Comparison of ENCODE assay signal across 38 mouse cellular contexts in genomic region chr2:172261441-172261840, GRCm38 (mm10). TPM values are rescaled to one million over a fixed set of nuclear protein-coding genes. Genes with fewer than 3 reads are reported as not detected.
A peak's percentile ranks its signal among the peaks of the same experiment; 100 is the strongest.
DNase-seq lines count a peak whose midpoint lies in the region; ATAC-seq and TF ChIP-seq lines count a peak whose summit lies in the region.
"Had no signal": no experiment of that assay in that cellular context is flagged by ENCODE, and none has a peak within 500 bp of the region (broad histone marks: within the 10 kb centered on the region; RNA-seq: fewer than 3 reads in every experiment).

No protein-coding gene starts in this region.

- no peaks in the 10 kb centered on the region for H3K9me3 ChIP-seq in heart, embryonic 12.5 days (replicated peaks)
- H3K9me3 ChIP-seq in liver, embryonic 15.5 days (replicated peaks): no peaks in the 10 kb centered on the region
- H3K9me3 ChIP-seq: forebrain, embryonic 10.5 days; heart, embryonic 15.5 days; hindbrain, embryonic 12.5 days; intestine, embryonic 15.5 days; limb, embryonic 10.5 days; limb, embryonic 15.5 days; lung, embryonic 15.5 days; midbrain, embryonic 10.5 days; midbrain, embryonic 15.5 days; neural tube, embryonic 12.5 days had no signal

- H3K9ac ChIP-seq in heart, embryonic 12.5 days: no peak overlapping the region
- H3K9ac ChIP-seq in liver, embryonic 15.5 days: peak overlapping the region; percentile 9; the same call in 1 of the 2 replicates
- H3K9ac ChIP-seq: heart, embryonic 15.5 days; hindbrain, embryonic 12.5 days; intestine, embryonic 15.5 days; limb, embryonic 15.5 days; lung, embryonic 15.5 days; midbrain, embryonic 15.5 days; neural tube, embryonic 12.5 days had no signal

- peak; percentile 63 for ATAC-seq in heart, embryonic 12.5 days (ENCODE audit: insufficient number of reproducible peaks, low FRiP score)
- ATAC-seq in liver, embryonic 15.5 days (ENCODE audit: insufficient read depth): peak; percentile 30
- ATAC-seq: forebrain, embryonic 16.5 days; hindbrain, postnatal 0 days; intestine, embryonic 15.5 days; midbrain, embryonic 15.5 days had no signal

- WGBS in heart, embryonic 12.5 days: 78% methylated on average over 4 of the region's 4 CpGs
- WGBS in liver, embryonic 15.5 days (ENCODE audit: insufficient replicate concordance): 47% methylated on average over 4 of the region's 4 CpGs

- no peaks in the 10 kb centered on the region for H3K36me3 ChIP-seq in heart, embryonic 12.5 days
- no peaks in the 10 kb centered on the region for H3K36me3 ChIP-seq in liver, embryonic 15.5 days (replicated peaks)
- H3K36me3 ChIP-seq: forebrain, embryonic 10.5 days; heart, embryonic 15.5 days; hindbrain, embryonic 12.5 days; intestine, embryonic 15.5 days; limb, embryonic 10.5 days; limb, embryonic 15.5 days; lung, embryonic 15.5 days; midbrain, embryonic 10.5 days; midbrain, embryonic 15.5 days; neural tube, embryonic 12.5 days had no signal

- no peak overlapping the region for H3K4me2 ChIP-seq in heart, embryonic 12.5 days
- H3K4me2 ChIP-seq in liver, embryonic 15.5 days: peak overlapping the region; percentile 56
- H3K4me2 ChIP-seq: heart, embryonic 15.5 days; hindbrain, embryonic 12.5 days; intestine, embryonic 15.5 days; limb, embryonic 15.5 days; lung, embryonic 15.5 days; midbrain, embryonic 15.5 days; neural tube, embryonic 12.5 days had no signal

- no peak overlapping the region for H3K4me3 ChIP-seq in heart, embryonic 12.5 days
- peak overlapping the region; percentile 40 for H3K4me3 ChIP-seq in liver, embryonic 15.5 days (replicated peaks)
- no peak overlapping the region for H3K4me3 ChIP-seq in gastrocnemius, adult 2 months
- H3K4me3 ChIP-seq: forebrain, embryonic 10.5 days; heart, embryonic 15.5 days; hindbrain, embryonic 12.5 days; intestine, embryonic 15.5 days; limb, embryonic 10.5 days; limb, embryonic 15.5 days; lung, embryonic 15.5 days; midbrain, embryonic 10.5 days; midbrain, embryonic 15.5 days; neural tube, embryonic 12.5 days had no signal

- no peaks in the 10 kb centered on the region for H3K27me3 ChIP-seq in heart, embryonic 12.5 days (replicated peaks)
- H3K27me3 ChIP-seq in liver, embryonic 15.5 days: peaks cover 12% of the 10 kb centered on the region; the same call in 1 of the 2 replicates
- H3K27me3 ChIP-seq: heart, embryonic 15.5 days; hindbrain, embryonic 12.5 days; intestine, embryonic 15.5 days; lung, embryonic 15.5 days; midbrain, embryonic 15.5 days; neural tube, embryonic 12.5 days had no signal

- no peak overlapping the region for H3K27ac ChIP-seq in heart, embryonic 12.5 days (ENCODE audit: poor library complexity, severe bottlenecking)
- peak overlapping the region; percentile 72; the same call in 1 of the 2 replicates for H3K27ac ChIP-seq in liver, embryonic 15.5 days (replicated peaks)
- H3K27ac ChIP-seq in gastrocnemius, adult 2 months: no peak overlapping the region
- H3K27ac ChIP-seq: forebrain, embryonic 10.5 days; heart, embryonic 15.5 days; hindbrain, embryonic 12.5 days; hindbrain, postnatal 0 days; intestine, embryonic 15.5 days; limb, embryonic 10.5 days; limb, embryonic 15.5 days; lung, embryonic 15.5 days; midbrain, embryonic 10.5 days; midbrain, embryonic 15.5 days; neural tube, embryonic 12.5 days had no signal

- peaks cover 10% of the 10 kb centered on the region for H3K4me1 ChIP-seq in heart, embryonic 12.5 days (replicated peaks)
- H3K4me1 ChIP-seq in liver, embryonic 15.5 days (replicated peaks): peaks cover 66% of the 10 kb centered on the region
- H3K4me1 ChIP-seq: heart, embryonic 15.5 days; intestine, embryonic 15.5 days; limb, embryonic 15.5 days; lung, embryonic 15.5 days had no signal

- DNase-seq in heart, adult 9 months (ENCODE audit: low spot score in 2 of 2): no peak
- DNase-seq in c-Kit-negative CD71-positive TER-119-positive erythroid progenitor cells, embryonic 14.5 days (ENCODE audit: low read depth, low spot score): peak; percentile 55
- DNase-seq in liver: peak; percentile 88
- no peak for DNase-seq in right cerebral cortex, postnatal 10 days (ENCODE audit: low spot score in 2 of 2)
- no peak for DNase-seq in gastrocnemius, adult 2 months
- DNase-seq: adrenal gland, postnatal 36 days; B cell, adult 2 months; cerebellum, adult 2 months; cerebellum, postnatal 25 days; gastrocnemius, postnatal 10 days; heart, postnatal 36 days; kidney, adult 2 months; kidney, postnatal 10 days; right cerebral cortex, adult 18-20 months; right cerebral cortex, postnatal 4 days; thymus, adult 18-20 months; thymus, postnatal 36 days had no signal

- intact Hi-C loops in gastrocnemius, adult 2 months (cut with DNase I): no loop called here

- no peak for TF ChIP-seq CTCF in gastrocnemius, adult 2 months (IDR thresholded peaks at IDR 0.05)

RNA-seq across cellular contexts. Expression of gene Mc3r, which starts 13.1 kb away (rescaled TPM):
- not detected in 2 replicates for polyA plus RNA-seq in heart, embryonic 12.5 days (2016; fragmentation: Nextera tagmentation; extraction: Ambion mirVana)
- 0.05 and 0.06 TPM in 2 replicates for polyA plus RNA-seq in liver, embryonic 15.5 days (2015; fragmentation: Nextera tagmentation; extraction: Ambion mirVana)
- not detected for total RNA-seq in gastrocnemius, adult 2 months (2021)
- total RNA-seq: adrenal gland, adult 18-20 months; adrenal gland, postnatal 36 days; gastrocnemius, postnatal 10 days; heart, postnatal 36 days; megakaryocyte progenitor cell, adult 5-6 weeks had no signal
- polyA plus RNA-seq: embryonic facial prominence, embryonic 11.5 days; forebrain, embryonic 10.5 days; gonadal fat pad, adult 2 months; heart, embryonic 15.5 days; hindbrain, embryonic 12.5 days; intestine, embryonic 15.5 days; kidney, adult 2 months; large intestine, adult 2 months; limb, embryonic 10.5 days; limb, embryonic 15.5 days; lung, embryonic 15.5 days; midbrain, embryonic 10.5 days; neural tube, embryonic 12.5 days; spleen, adult 2 months; stomach, embryonic 14.5 days had no signal

Comparison
In these comparisons a context has a peak if more than half of its experiments do, and no peak if none do; other contexts are left out.
1. DNase-seq: peak in c-Kit-negative CD71-positive TER-119-positive erythroid progenitor cells, embryonic 14.5 days (single experiment) and liver (single experiment); none in heart, adult 9 months (0 of 2), right cerebral cortex, postnatal 10 days (0 of 2) and gastrocnemius, adult 2 months (single experiment).